Mouse (Mus musculus): ENCODE results near the gene Nubp1. TPM values are rescaled to one million over a fixed set of nuclear protein-coding genes. Genes with fewer than 3 reads are reported as not detected.

Gene Nubp1
- polyA plus RNA-seq, 1 experiment from 2014 or later = 49.7 TPM

- H3K9me3 ChIP-seq (ENCODE audit: control insufficient read depth, low read length) = no peaks in the 10 kb centered on the region
- no peak overlapping the region for H3K9ac ChIP-seq (replicated peaks; ENCODE audit: low read depth, low read length)
- ATAC-seq (ENCODE audit: low read depth) = no peak; the same call in 1 of the 2 replicates
- H3K4me1 ChIP-seq (ENCODE audit: control insufficient read depth, insufficient read depth, low read length) = no peaks in the 10 kb centered on the region
- H3K27me3 ChIP-seq (ENCODE audit: control insufficient read depth, insufficient read depth, low read length) = no peaks in the 10 kb centered on the region
- no peak overlapping the region for H3K4me3 ChIP-seq (ENCODE audit: low read depth, low read length)
- 31% methylated on average over 7 of the region's 7 CpGs for WGBS
- H3K4me2 ChIP-seq (ENCODE audit: low read depth, low read length) = no peak overlapping the region
- H3K27ac ChIP-seq (ENCODE audit: low read depth, low read length) = no peak overlapping the region
- H3K36me3 ChIP-seq (ENCODE audit: control insufficient read depth, insufficient read depth, low read length) = no peaks in the 10 kb centered on the region
Observed at GRCm38 (mm10) chr16:10399160-10399559, 12.6 kb upstream of the Nubp1 start.

GRCm38 (mm10) chr16:10415976-10416375 is 4.2 kb downstream of the Nubp1 start:
- Histone ChIP-seq H3K9me3 (ENCODE audit: control insufficient read depth, low read length) (no peaks in the 10 kb centered on the region), H3K27ac (ENCODE audit: low read depth, low read length) (no peak overlapping the region), H3K27me3 (ENCODE audit: control insufficient read depth, insufficient read depth, low read length) (no peaks in the 10 kb centered on the region), H3K9ac (replicated peaks; ENCODE audit: low read depth, low read length) (no peak overlapping the region), H3K4me3 (ENCODE audit: low read depth, low read length) (no peak overlapping the region), H3K4me1 (ENCODE audit: control insufficient read depth, insufficient read depth, low read length) (peaks cover 6% of the 10 kb centered on the region), H3K4me2 (ENCODE audit: low read depth, low read length) (no peak overlapping the region), H3K36me3 (ENCODE audit: control insufficient read depth, insufficient read depth, low read length) (peaks cover 6% of the 10 kb centered on the region)
- no peak for ATAC-seq (ENCODE audit: low read depth)
- 82% methylated on average over 6 of the region's 6 CpGs for WGBS

GRCm38 (mm10) chr16:10416866-10417265 is 5.1 kb downstream of the Nubp1 start:
- H3K4me1 ChIP-seq (ENCODE audit: control insufficient read depth, insufficient read depth, low read length) = peaks cover 6% of the 10 kb centered on the region
- H3K4me2 ChIP-seq (ENCODE audit: low read depth, low read length) = no peak overlapping the region
- no peak overlapping the region for H3K9ac ChIP-seq (replicated peaks; ENCODE audit: low read depth, low read length)
- H3K9me3 ChIP-seq (ENCODE audit: control insufficient read depth, low read length) = no peaks in the 10 kb centered on the region
- WGBS = 93% methylated on average over 4 of the region's 4 CpGs
- no peak overlapping the region for H3K4me3 ChIP-seq (ENCODE audit: low read depth, low read length)
- no peak overlapping the region for H3K27ac ChIP-seq (ENCODE audit: low read depth, low read length)
- no peak for ATAC-seq (ENCODE audit: low read depth)
- H3K27me3 ChIP-seq (ENCODE audit: control insufficient read depth, insufficient read depth, low read length) = no peaks in the 10 kb centered on the region
- H3K36me3 ChIP-seq (ENCODE audit: control insufficient read depth, insufficient read depth, low read length) = peaks cover 12% of the 10 kb centered on the region

GRCm38 (mm10) chr16:10417723-10418259 is 6.0 kb downstream of the Nubp1 start:
- Histone ChIP-seq H3K4me1 (ENCODE audit: control insufficient read depth, insufficient read depth, low read length) (peaks cover under 1% of the 10 kb centered on the region), H3K27me3 (ENCODE audit: control insufficient read depth, insufficient read depth, low read length) (no peaks in the 10 kb centered on the region), H3K4me2 (ENCODE audit: low read depth, low read length) (no peak overlapping the region), H3K9me3 (ENCODE audit: control insufficient read depth, low read length) (no peaks in the 10 kb centered on the region), H3K9ac (replicated peaks; ENCODE audit: low read depth, low read length) (no peak overlapping the region), H3K36me3 (ENCODE audit: control insufficient read depth, insufficient read depth, low read length) (peaks cover 17% of the 10 kb centered on the region), H3K27ac (ENCODE audit: low read depth, low read length) (no peak overlapping the region), H3K4me3 (ENCODE audit: low read depth, low read length) (no peak overlapping the region)
- ATAC-seq (ENCODE audit: low read depth) = no peak
- WGBS = 97% methylated on average over 9 of the region's 9 CpGs

- no peak for ATAC-seq (ENCODE audit: low read depth)
- Histone ChIP-seq H3K27ac (ENCODE audit: low read depth, low read length) (no peak overlapping the region), H3K4me2 (ENCODE audit: low read depth, low read length) (no peak overlapping the region), H3K4me1 (ENCODE audit: control insufficient read depth, insufficient read depth, low read length) (no peaks in the 10 kb centered on the region), H3K9me3 (ENCODE audit: control insufficient read depth, low read length) (no peaks in the 10 kb centered on the region), H3K27me3 (ENCODE audit: control insufficient read depth, insufficient read depth, low read length) (no peaks in the 10 kb centered on the region), H3K9ac (replicated peaks; ENCODE audit: low read depth, low read length) (no peak overlapping the region), H3K4me3 (ENCODE audit: low read depth, low read length) (no peak overlapping the region), H3K36me3 (ENCODE audit: control insufficient read depth, insufficient read depth, low read length) (peaks cover 38% of the 10 kb centered on the region)
- WGBS = 98% methylated on average over 9 of the region's 9 CpGs
Observed at GRCm38 (mm10) chr16:10420447-10421054, 8.8 kb downstream of the Nubp1 start.

- no peak for ATAC-seq (ENCODE audit: low read depth)
- 74% methylated on average over 1 of the region's 1 CpGs for WGBS
- H3K9me3 ChIP-seq (ENCODE audit: control insufficient read depth, low read length) = no peaks in the 10 kb centered on the region
- H3K9ac ChIP-seq (replicated peaks; ENCODE audit: low read depth, low read length) = no peak overlapping the region
- H3K36me3 ChIP-seq (ENCODE audit: control insufficient read depth, insufficient read depth, low read length) = peaks cover 6% of the 10 kb centered on the region
- no peak overlapping the region for H3K4me2 ChIP-seq (ENCODE audit: low read depth, low read length)
- H3K27ac ChIP-seq (ENCODE audit: low read depth, low read length) = no peak overlapping the region
- no peaks in the 10 kb centered on the region for H3K4me1 ChIP-seq (ENCODE audit: control insufficient read depth, insufficient read depth, low read length)
- no peak overlapping the region for H3K4me3 ChIP-seq (ENCODE audit: low read depth, low read length)
- H3K27me3 ChIP-seq (ENCODE audit: control insufficient read depth, insufficient read depth, low read length) = no peaks in the 10 kb centered on the region
Observed at GRCm38 (mm10) chr16:10431911-10432310, 20.2 kb downstream of the Nubp1 start.

- H3K4me2 ChIP-seq (ENCODE audit: low read depth, low read length) = no peak overlapping the region
- peaks cover 2% of the 10 kb centered on the region; the same call in 1 of the 2 replicates for H3K36me3 ChIP-seq (ENCODE audit: control insufficient read depth, insufficient read depth, low read length)
- no peak for ATAC-seq (ENCODE audit: low read depth)
- H3K4me3 ChIP-seq (ENCODE audit: low read depth, low read length) = no peak overlapping the region
- no peak overlapping the region for H3K9ac ChIP-seq (replicated peaks; ENCODE audit: low read depth, low read length)
- H3K4me1 ChIP-seq (ENCODE audit: control insufficient read depth, insufficient read depth, low read length) = no peaks in the 10 kb centered on the region
- no peaks in the 10 kb centered on the region for H3K9me3 ChIP-seq (ENCODE audit: control insufficient read depth, low read length)
- H3K27me3 ChIP-seq (ENCODE audit: control insufficient read depth, insufficient read depth, low read length) = no peaks in the 10 kb centered on the region
- 87% methylated on average over 4 of the region's 4 CpGs for WGBS
- H3K27ac ChIP-seq (ENCODE audit: low read depth, low read length) = no peak overlapping the region
Observed at GRCm38 (mm10) chr16:10432387-10432786, 20.6 kb downstream of the Nubp1 start.

GRCm38 (mm10) chr16:10433344-10433743 is 21.6 kb downstream of the Nubp1 start:
- no peaks in the 10 kb centered on the region for H3K9me3 ChIP-seq (ENCODE audit: control insufficient read depth, low read length)

GRCm38 (mm10) chr16:10436166-10436565 is 24.4 kb downstream of the Nubp1 start:
- H3K27ac ChIP-seq (ENCODE audit: low read depth, low read length) = no peak overlapping the region
- ATAC-seq (ENCODE audit: low read depth) = no peak
- no peaks in the 10 kb centered on the region for H3K4me1 ChIP-seq (ENCODE audit: control insufficient read depth, insufficient read depth, low read length)
- H3K27me3 ChIP-seq (ENCODE audit: control insufficient read depth, insufficient read depth, low read length) = no peaks in the 10 kb centered on the region
- no peaks in the 10 kb centered on the region for H3K36me3 ChIP-seq (ENCODE audit: control insufficient read depth, insufficient read depth, low read length)
- no peak overlapping the region for H3K9ac ChIP-seq (replicated peaks; ENCODE audit: low read depth, low read length)
- no peak overlapping the region for H3K4me3 ChIP-seq (ENCODE audit: low read depth, low read length)
- H3K4me2 ChIP-seq (ENCODE audit: low read depth, low read length) = no peak overlapping the region
- no peaks in the 10 kb centered on the region for H3K9me3 ChIP-seq (ENCODE audit: control insufficient read depth, low read length)
- 84% methylated on average over 6 of the region's 6 CpGs for WGBS

More at GRCm38 (mm10) chr16:10433344-10433743, 21.6 kb downstream of the Nubp1 start:
- Histone ChIP-seq H3K27me3 (ENCODE audit: control insufficient read depth, insufficient read depth, low read length) (no peaks in the 10 kb centered on the region), H3K4me3 (ENCODE audit: low read depth, low read length) (no peak overlapping the region), H3K36me3 (ENCODE audit: control insufficient read depth, insufficient read depth, low read length) (no peaks in the 10 kb centered on the region), H3K27ac (ENCODE audit: low read depth, low read length) (no peak overlapping the region), H3K9ac (replicated peaks; ENCODE audit: low read depth, low read length) (no peak overlapping the region), H3K4me2 (ENCODE audit: low read depth, low read length) (no peak overlapping the region), H3K4me1 (ENCODE audit: control insufficient read depth, insufficient read depth, low read length) (no peaks in the 10 kb centered on the region)
- WGBS = 91% methylated on average over 5 of the region's 5 CpGs
- no peak for ATAC-seq (ENCODE audit: low read depth)
